Mouse (Mus musculus): Measurements from ENCODE around the gene Wdr45.

GRCm38 (mm10) chrX:7679405-7680056 lies 34.6 kb upstream of the Wdr45 start:
- no peak for TF ChIP-seq GATA1 (IDR thresholded peaks at IDR 0.05; ENCODE audit: borderline replicate concordance, low read length)
- no peak for TF ChIP-seq FLI1 (IDR thresholded peaks at IDR 0.05; ENCODE audit: low read length)
